Mouse (Mus musculus) liver, embryonic 14.5 days (tissue): ENCODE measurements around the gene Samd4. TPM values are rescaled to one million over a fixed set of nuclear protein-coding genes. Genes with fewer than 3 reads are reported as not detected.

Experiments
- ATAC-seq: fragments of 200-750 bp; cut with Nextera tagmentation; 2 replicates; pipeline ENCODE4 v1.8.0; 2017; ENCODE audit warnings: moderate number of reproducible peaks, mild to moderate bottlenecking, moderate library complexity; ENCODE audit not compliant: insufficient read depth
- DNase-seq, 3 experiments: peaks; one replicate each; pipeline ENCODE4 v3.0.0-alpha.2; 2012 to 2013; ENCODE audit warnings: low read depth in 3 of 3, low spot score in 3 of 3
- H3K27ac ChIP-seq: fragments of 300-500 bp; sonication (generic); 2 replicates; pipeline ENCODE4 v1.5.1; 2014; ENCODE audit warnings: moderate library complexity, mild to moderate bottlenecking, control low read depth, inconsistent platforms
- H3K27me3 ChIP-seq: fragments of 300-500 bp; sonication (generic); 2 replicates; pipeline ENCODE4 v1.6.1; 2014; ENCODE audit warnings: mild to moderate bottlenecking, low read length, moderate library complexity; ENCODE audit not compliant: control insufficient read depth, insufficient read depth
- H3K36me3 ChIP-seq: fragments of 300-500 bp; sonication (generic); replicated peaks from 2 replicates; pipeline ENCODE4 v1.6.1; 2014; ENCODE audit warnings: low read depth; ENCODE audit not compliant: control insufficient read depth, insufficient read depth
- H3K4me1 ChIP-seq, 2 experiments: fragments of 200-500 bp in 1 of 2; fragments of 300-500 bp in 1 of 2; sonication (generic) in 1 of 2; replicated peaks; 2 replicates each; pipeline ENCODE4 v1.6.1; 2012 to 2014; ENCODE audit warnings: antibody characterized with exemption in 1 of 2, inconsistent platforms in 1 of 2, low read length in 1 of 2; ENCODE audit not compliant: control insufficient read depth in 2 of 2, insufficient read depth in 2 of 2
- H3K4me2 ChIP-seq: fragments of 300-500 bp; sonication (generic); 2 replicates; pipeline ENCODE4 v1.6.1; 2014; ENCODE audit warnings: low read depth, mild to moderate bottlenecking, control low read depth, moderate library complexity
- H3K4me3 ChIP-seq, 2 experiments: fragments of 200-500 bp in 1 of 2; fragments of 300-500 bp in 1 of 2; sonication (generic) in 1 of 2; 2 replicates each; pipeline ENCODE4 v1.5.1; 2012 to 2014; ENCODE audit warnings: low read depth in 2 of 2, low read length in 2 of 2, mild to moderate bottlenecking in 2 of 2, control low read depth in 1 of 2, inconsistent platforms in 1 of 2, moderate library complexity in 1 of 2; ENCODE audit not compliant: insufficient read depth in 1 of 2
- H3K9ac ChIP-seq: fragments of 300-500 bp; sonication (generic); replicated peaks from 2 replicates; pipeline ENCODE4 v1.6.1; 2014; ENCODE audit warnings: mild to moderate bottlenecking, control low read depth, moderate library complexity
- H3K9me3 ChIP-seq: fragments of 300-500 bp; sonication (generic); 2 replicates; pipeline ENCODE4 v1.6.1; 2016; ENCODE audit warnings: low read length, mixed read lengths; ENCODE audit not compliant: control insufficient read depth
- CTCF ChIP-seq: IDR thresholded peaks from 2 replicates; pipeline ENCODE4 v1.5.1; 2016; ENCODE audit warnings: antibody characterized with exemption, low read depth, control low read depth
- EP300 ChIP-seq: IDR thresholded peaks from 2 replicates; pipeline ENCODE4 v1.6.1; 2016; ENCODE audit warnings: antibody characterized with exemption, low read depth
- WGBS: fragments of 180-500 bp; shearing (Covaris S2); extraction: QIAGEN DNeasy Blood & Tissue Kit; methylation state at CpG from one replicate; pipeline ENCODE4 v1.1.7; 2014; ENCODE audit not compliant: insufficient replicate concordance; 5-methylcytosine and 5-hydroxymethylcytosine counted together
- polyA plus RNA-seq, 2 experiments: library from polyadenylated mRNA; depleted of rRNA in 1 of 2; stranded (reverse) in 1 of 2; unstranded in 1 of 2; fragments of >200 nt; fragmentation: Nextera tagmentation in 1 of 2; extraction: Ambion mirVana in 1 of 2; gene quantifications; 2 replicates each; pipeline versions ENCODE4 v1.2.1 to v1.2.3; 2012 to 2014

Samd4 gene
- polyA plus RNA-seq, 2 experiments = 0.19 to 0.39 TPM

DNA sequence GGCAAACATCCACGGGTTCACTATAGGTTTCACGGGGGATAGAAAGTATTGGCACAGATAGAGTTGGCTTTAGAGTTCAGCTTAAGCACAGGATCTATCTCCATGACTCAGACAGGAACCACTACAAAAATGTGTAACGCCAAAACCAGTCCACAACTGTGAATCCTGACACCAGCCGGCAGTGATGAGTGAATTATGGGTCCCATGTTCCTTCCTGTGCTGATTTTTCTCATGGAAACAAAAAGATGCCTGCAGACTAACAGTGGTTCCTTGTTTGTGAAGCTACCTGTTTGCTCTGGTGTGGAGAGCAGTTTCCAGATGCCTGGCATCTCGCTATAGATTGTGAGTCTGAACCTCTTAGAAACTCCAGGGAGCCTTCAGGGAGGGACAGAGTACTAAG lies 184.2 kb downstream of the Samd4 start:
- no peak overlapping the region for H3K4me2 ChIP-seq
- no peaks in the 10 kb centered on the region for H3K9me3 ChIP-seq
- H3K36me3 ChIP-seq = no peaks in the 10 kb centered on the region
- H3K4me1 ChIP-seq = no peaks in the 10 kb centered on the region
- H3K27ac ChIP-seq = no peak overlapping the region
- 38% methylated on average over 5 of the region's 5 CpGs for WGBS
- H3K27me3 ChIP-seq = no peaks in the 10 kb centered on the region
- ATAC-seq (no peak), DNase-seq (no peak)
- no peak for TF ChIP-seq CTCF
- TF ChIP-seq EP300 = no peak
- H3K4me3 ChIP-seq = no peak overlapping the region
- H3K9ac ChIP-seq = no peak overlapping the region

DNA sequence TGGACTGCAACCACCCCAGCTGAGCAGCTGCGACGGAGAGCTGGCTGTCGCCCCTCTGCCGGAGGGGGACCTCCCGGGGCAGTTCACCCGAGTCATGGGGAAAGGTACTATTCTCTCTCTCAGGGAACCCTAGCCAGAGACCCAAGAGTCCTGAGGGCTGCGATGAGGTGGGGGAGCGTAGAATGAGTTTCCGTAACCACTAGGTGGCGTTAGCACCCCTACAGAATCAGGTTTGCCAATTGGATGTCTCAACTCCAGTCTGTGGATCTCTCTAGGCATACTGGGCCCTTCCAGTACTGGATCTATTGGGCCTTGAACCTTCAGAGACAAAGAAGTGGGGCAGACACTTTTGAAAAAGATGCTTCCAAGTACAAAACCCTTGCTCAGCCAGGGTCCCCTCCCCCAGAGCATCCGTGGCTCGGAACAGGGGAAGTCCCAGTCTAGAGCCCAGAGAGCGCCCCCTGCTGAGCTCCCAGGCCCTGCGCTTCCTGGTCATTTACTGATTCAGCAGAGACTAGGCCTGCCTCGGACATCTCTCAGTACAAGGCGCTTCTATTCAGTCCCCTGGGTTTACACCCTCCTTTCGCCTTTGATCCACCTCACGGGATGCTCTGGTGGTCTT lies 191.5 kb downstream of the Samd4 start:
- 54% methylated on average over 18 of the region's 18 CpGs for WGBS
- H3K27me3 ChIP-seq = no peaks in the 10 kb centered on the region
- H3K9ac ChIP-seq = no peak overlapping the region
- no peak overlapping the region for H3K4me3 ChIP-seq
- DNase-seq = no peak
- no peaks in the 10 kb centered on the region for H3K9me3 ChIP-seq
- no peaks in the 10 kb centered on the region for H3K36me3 ChIP-seq
- no peak for ATAC-seq
- TF ChIP-seq EP300 = no peak
- TF ChIP-seq CTCF = peak; percentile 36
- no peak overlapping the region for H3K4me2 ChIP-seq
- no peak overlapping the region for H3K27ac ChIP-seq
- no peaks in the 10 kb centered on the region for H3K4me1 ChIP-seq

DNA sequence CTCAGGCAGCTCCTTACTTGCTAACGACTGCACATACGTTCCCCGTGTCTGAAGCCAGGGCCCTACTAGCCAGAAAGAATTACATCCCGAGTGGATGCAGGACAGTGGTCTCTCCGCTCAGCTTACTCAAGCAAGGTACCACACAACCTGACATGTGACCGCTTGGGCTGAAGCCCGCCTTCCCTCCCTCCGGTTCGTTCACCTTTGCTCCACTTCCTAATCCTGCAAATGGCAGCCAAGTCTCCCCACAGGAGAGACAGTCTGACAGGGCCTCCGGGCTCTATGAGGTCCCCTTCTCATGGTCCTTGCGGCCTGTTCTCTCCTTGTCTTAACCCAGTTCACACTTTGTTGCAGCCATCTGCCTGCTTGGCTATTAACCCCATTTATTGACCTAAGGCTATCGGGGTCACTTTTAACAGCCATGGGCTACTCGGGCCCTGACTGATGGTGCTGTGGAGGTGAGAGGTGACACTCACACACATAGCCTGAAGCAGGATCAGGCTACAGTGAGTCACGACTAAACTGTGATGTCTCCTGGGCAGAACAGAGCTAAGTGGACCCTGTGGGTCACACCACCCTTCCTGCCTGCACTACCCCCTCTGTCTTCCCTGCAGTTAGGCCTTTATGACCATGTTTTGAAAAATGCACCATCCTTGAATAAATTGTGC lies 192.5 kb downstream of the Samd4 start:
- Histone ChIP-seq H3K27ac (no peak overlapping the region), H3K4me3 (no peak overlapping the region), H3K9ac (no peak overlapping the region), H3K36me3 (no peaks in the 10 kb centered on the region), H3K4me2 (no peak overlapping the region), H3K4me1 (no peaks in the 10 kb centered on the region), H3K27me3 (no peaks in the 10 kb centered on the region), H3K9me3 (no peaks in the 10 kb centered on the region)
- ATAC-seq (no peak), DNase-seq (no peak)
- TF ChIP-seq CTCF (no peak), EP300 (no peak)
- 66% methylated on average over 14 of the region's 14 CpGs for WGBS

DNA sequence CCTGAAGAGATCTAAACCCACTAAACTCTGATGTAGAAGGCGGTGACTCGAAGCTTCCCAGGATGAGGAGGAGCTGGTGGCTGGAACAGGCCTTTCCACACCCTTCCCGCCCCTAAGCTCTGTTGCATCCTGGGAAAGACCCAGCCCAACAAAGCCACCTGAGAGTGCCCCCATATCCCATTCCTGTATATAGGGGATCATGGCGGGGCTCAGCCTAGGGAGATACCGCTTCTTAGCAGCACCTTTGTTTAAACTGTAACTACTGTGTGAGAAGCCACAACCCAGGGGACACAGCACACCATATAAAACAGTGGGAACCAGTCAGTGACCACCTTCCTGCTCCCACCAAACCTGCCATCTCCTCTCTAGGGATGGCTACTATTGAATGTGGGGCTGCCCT lies 193.2 kb downstream of the Samd4 start:
- Histone ChIP-seq H3K27ac (no peak overlapping the region), H3K4me3 (no peak overlapping the region), H3K4me2 (no peak overlapping the region), H3K4me1 (no peaks in the 10 kb centered on the region), H3K9ac (no peak overlapping the region), H3K36me3 (no peaks in the 10 kb centered on the region), H3K27me3 (no peaks in the 10 kb centered on the region), H3K9me3 (no peaks in the 10 kb centered on the region)
- TF ChIP-seq CTCF = no peak
- no peak for TF ChIP-seq EP300
- WGBS = 69% methylated on average over 5 of the region's 5 CpGs
- no peak for ATAC-seq
- DNase-seq = no peak

DNA sequence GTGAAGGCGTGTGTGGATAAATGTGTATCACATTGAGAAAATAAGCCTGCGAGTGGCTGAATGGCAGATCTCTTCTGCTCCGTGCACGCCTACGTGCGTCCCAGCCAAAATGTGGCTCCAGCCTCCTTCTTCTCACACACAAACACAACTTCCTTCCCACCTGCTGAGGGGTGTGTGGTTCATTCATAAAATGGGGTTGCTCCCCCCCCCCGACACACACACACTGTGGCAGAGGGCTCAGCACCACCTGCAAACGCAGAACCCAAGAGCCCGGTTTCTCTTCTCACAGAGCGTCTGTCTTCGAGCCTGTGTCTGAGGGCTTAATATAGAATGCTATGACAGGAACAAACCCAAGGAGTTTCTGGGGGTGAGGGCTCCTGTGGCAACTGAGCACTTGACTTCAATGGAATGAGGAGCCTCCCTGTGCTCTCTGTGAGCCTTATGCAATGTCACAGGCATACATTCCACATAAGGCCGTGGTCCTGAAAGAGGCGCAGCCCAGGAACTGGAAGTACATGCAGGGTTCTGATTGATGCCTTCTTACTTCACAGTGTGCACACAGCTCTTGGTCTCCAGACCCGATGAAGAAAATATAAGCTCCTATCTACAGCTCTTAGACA lies 194.4 kb downstream of the Samd4 start:
- no peaks in the 10 kb centered on the region for H3K27me3 ChIP-seq
- no peak overlapping the region for H3K9ac ChIP-seq
- no peak overlapping the region for H3K4me3 ChIP-seq
- DNase-seq (no peak), ATAC-seq (no peak)
- WGBS = 70% methylated on average over 14 of the region's 14 CpGs
- no peaks in the 10 kb centered on the region for H3K4me1 ChIP-seq
- H3K4me2 ChIP-seq = no peak overlapping the region
- no peaks in the 10 kb centered on the region for H3K36me3 ChIP-seq
- no peaks in the 10 kb centered on the region for H3K9me3 ChIP-seq
- TF ChIP-seq EP300 (no peak), CTCF (no peak)
- no peak overlapping the region for H3K27ac ChIP-seq
